Comparison of ENCODE assay signal across 17 mouse cellular contexts in the genomic region with DNA sequence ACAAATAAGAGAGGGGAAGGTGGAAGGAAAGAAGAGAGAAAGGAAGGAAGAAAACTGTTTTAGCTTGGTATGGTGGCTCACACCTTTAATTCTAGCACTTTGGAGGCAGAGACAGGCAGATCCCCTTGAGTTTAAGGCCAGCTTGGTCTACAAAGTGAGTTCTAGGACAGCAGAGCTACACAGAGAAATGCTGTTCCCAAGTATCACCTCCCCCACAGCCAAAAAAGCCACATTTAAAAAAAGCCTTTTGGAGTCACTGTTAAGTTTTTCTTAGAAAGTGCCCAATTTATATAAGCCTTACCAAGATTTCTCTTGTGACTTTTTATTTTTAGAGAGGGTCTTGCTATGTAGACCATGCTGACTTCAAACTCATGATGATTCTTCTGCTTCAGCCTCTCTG.
"Had no signal": no experiment of that assay in that cellular context is flagged by ENCODE, and none has a peak within 500 bp of the region (broad histone marks: within the 10 kb centered on the region; RNA-seq: fewer than 3 reads in every experiment).

No protein-coding gene starts in this region.

- H3K27ac ChIP-seq: layer of hippocampus, adult 2 months; liver, embryonic 15.5 days; lung, embryonic 15.5 days; midbrain, embryonic 10.5 days; midbrain, embryonic 13.5 days; neural tube, embryonic 13.5 days had no signal

- H3K9me3 ChIP-seq: liver, embryonic 15.5 days; lung, embryonic 15.5 days; megakaryocyte, embryonic 14.5 days; midbrain, embryonic 10.5 days; midbrain, embryonic 13.5 days; neural tube, embryonic 13.5 days had no signal

- DNase-seq: kidney, adult 18-20 months; kidney, adult 9 months; kidney, postnatal 14 days; layer of hippocampus, adult 9-11 months; lung, adult 18-20 months; lung, postnatal 10 days; lung, postnatal 36 days; thymus, adult 2 months; thymus, postnatal 14 days had no signal

- H3K27me3 ChIP-seq: liver, embryonic 15.5 days; lung, embryonic 15.5 days; megakaryocyte, embryonic 14.5 days; midbrain, embryonic 13.5 days; neural tube, embryonic 13.5 days had no signal

- H3K4me1 ChIP-seq: lung, embryonic 15.5 days; midbrain, embryonic 10.5 days; midbrain, embryonic 13.5 days; neural tube, embryonic 13.5 days had no signal

- H3K4me3 ChIP-seq: layer of hippocampus, adult 2 months; liver, embryonic 15.5 days; lung, embryonic 15.5 days; megakaryocyte, embryonic 14.5 days; midbrain, embryonic 10.5 days; midbrain, embryonic 13.5 days; myocyte; neural tube, embryonic 13.5 days had no signal
